Mouse (Mus musculus) erythroblast, embryonic 14.5 days (primary cell): Measurements from ENCODE around the gene Ccnl2. TPM values are rescaled to one million over a fixed set of nuclear protein-coding genes. Genes with fewer than 3 reads are reported as not detected.

ENCODE experiments used
- H3K27me3 ChIP-seq: 2 replicates; pipeline ENCODE4 v1.6.1; 2012; ENCODE audit warnings: inconsistent platforms; ENCODE audit not compliant: control insufficient read depth
- H3K36me3 ChIP-seq: 2 replicates; pipeline ENCODE4 v1.6.1; 2012; ENCODE audit warnings: mild to moderate bottlenecking, inconsistent platforms; ENCODE audit not compliant: control insufficient read depth
- H3K4me1 ChIP-seq: 2 replicates; pipeline ENCODE4 v1.6.1; 2012; ENCODE audit warnings: inconsistent platforms; ENCODE audit not compliant: control insufficient read depth
- H3K4me3 ChIP-seq: replicated peaks from 2 replicates; pipeline ENCODE3; 2012; ENCODE audit warnings: moderate library complexity, mild to moderate bottlenecking, inconsistent platforms
- H3K9me3 ChIP-seq: 2 replicates; pipeline ENCODE4 v1.6.1; 2012; ENCODE audit warnings: low read length, inconsistent platforms, mixed read lengths; ENCODE audit not compliant: control insufficient read depth
- GATA1 ChIP-seq: IDR thresholded peaks from 2 replicates; pipeline ENCODE4 v1.6.1; 2012; ENCODE audit warnings: low read length, inconsistent platforms, mixed read lengths
- TAL1 ChIP-seq: IDR thresholded peaks from 3 replicates; pipeline ENCODE4 v1.6.1; 2012; ENCODE audit warnings: low read length, inconsistent platforms, mixed read lengths
- polyA plus RNA-seq: library from polyadenylated mRNA; stranded (reverse); fragments of >175 nt; gene quantifications from 2 replicates; pipeline ENCODE4 v1.2.3, GENCODE M21; 2012

Ccnl2 gene
- polyA plus RNA-seq, 1 experiment, result 4.8 TPM

DNA sequence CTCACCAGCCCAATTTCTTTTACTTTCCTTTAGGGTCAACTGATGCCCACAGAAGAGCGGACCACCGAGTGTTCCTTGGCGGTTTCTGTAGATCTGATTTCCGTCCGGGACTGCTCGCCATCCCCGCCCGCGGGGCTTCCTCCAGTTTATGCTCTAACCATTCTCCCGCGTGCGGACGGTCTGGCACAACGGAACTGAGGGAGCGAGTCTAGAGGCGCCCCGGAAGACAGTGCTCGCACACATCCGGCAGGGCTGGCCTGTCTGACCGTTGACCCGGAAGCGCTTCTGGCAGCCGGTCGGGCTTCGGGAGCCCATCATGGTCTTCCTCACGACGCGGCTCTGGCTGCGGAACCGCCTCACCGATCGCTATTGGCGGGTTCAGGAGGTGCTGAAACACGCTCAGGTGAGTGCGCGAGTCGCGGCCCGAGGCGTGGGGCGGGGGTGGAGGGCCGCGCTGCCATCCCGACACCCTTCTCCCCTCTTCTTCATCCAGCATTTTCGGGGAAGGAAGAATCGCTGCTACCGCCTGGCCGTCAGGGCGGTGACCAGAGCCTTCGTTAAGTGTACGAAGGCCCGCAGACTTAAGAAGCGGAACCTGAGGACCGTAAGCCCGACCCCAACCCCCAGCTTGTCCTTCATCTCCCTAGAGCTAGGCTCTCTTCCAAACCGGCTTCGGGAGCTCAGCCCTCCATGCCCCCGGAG is 8.8 kb upstream of the Ccnl2 start:
- Histone ChIP-seq H3K4me1 (peaks cover 34% of the 10 kb centered on the region), H3K36me3 (peaks cover 40% of the 10 kb centered on the region), H3K27me3 (peaks cover 9% of the 10 kb centered on the region), H3K4me3 (peak overlapping the region; percentile 73), H3K9me3 (no peaks in the 10 kb centered on the region)
- TF ChIP-seq GATA1 (no peak), TAL1 (no peak)

DNA sequence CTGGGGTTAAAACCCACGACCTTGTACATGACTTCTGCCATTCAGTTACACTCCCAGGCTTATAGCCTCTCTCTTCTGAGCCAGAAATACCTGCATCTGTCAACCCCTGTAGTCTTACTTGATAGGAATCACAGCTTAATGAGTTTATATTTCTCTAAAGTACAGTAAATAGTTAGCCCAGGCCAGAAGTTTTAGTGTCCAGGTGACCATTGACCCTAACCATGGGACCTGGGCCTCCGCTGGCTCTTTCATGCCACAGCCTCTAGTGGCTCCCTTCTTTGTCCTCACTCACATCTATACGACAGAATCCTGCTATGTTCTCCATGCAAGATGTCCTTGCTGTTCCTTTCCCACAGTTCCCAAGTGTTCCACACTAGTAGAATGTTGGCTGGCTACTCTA is 4.4 kb upstream of the Ccnl2 start:
- no peaks in the 10 kb centered on the region for H3K9me3 ChIP-seq
- peaks cover 38% of the 10 kb centered on the region for H3K4me1 ChIP-seq
- TF ChIP-seq TAL1, result no peak
- TF ChIP-seq GATA1, result no peak
- H3K4me3 ChIP-seq, result no peak overlapping the region
- peaks cover 69% of the 10 kb centered on the region for H3K36me3 ChIP-seq
- no peaks in the 10 kb centered on the region for H3K27me3 ChIP-seq

DNA sequence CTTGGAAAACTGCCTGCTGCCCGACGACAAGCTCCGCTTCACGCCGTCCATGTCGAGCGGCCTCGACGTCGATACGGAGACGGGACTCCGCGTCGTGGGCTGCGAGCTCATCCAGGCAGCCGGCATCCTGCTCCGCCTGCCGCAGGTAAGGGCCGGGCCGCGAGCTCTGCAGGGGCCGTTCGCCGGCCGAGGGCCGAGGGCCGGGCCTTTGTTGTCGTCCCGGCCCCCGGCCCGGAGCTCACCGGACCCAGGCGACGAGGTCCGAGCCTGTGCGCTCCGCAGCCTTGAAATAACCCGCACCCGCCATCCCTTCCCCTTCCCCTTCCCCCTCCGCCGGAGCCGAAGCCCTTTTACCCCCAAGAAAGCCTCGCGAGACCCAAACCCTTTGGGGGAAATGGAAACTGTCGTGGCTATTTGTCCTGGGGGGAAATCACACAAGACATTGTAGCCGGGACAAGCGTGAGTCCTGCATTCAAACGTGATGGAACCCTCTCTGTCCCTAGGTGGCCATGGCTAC is 434 bp downstream of the Ccnl2 start:
- Histone ChIP-seq H3K4me1 (peaks cover 35% of the 10 kb centered on the region), H3K27me3 (no peaks in the 10 kb centered on the region), H3K36me3 (peaks cover 82% of the 10 kb centered on the region), H3K4me3 (peak overlapping the region; percentile 89), H3K9me3 (no peaks in the 10 kb centered on the region)
- no peak for TF ChIP-seq TAL1
- TF ChIP-seq GATA1, result no peak

DNA sequence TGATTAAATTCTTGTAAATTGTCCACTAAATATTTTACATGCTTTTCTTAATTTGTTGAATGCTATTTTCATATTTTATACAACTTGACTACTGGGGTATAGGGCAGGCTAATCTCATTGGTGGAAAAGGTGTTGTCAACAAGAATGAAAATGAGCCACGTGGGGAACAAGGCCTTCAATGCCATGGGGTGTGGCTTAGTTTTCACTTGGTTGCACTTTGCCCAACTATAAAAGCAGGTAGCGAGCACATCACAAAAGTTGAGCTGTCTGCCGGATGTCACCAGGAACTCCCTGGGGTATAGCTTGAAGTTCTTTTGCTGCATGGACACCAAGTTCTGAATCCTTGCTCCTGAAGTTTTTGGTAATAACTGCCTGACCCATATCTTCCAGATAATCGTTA is 5.2 kb downstream of the Ccnl2 start:
- no peaks in the 10 kb centered on the region for H3K9me3 ChIP-seq
- H3K36me3 ChIP-seq, result peaks cover 94% of the 10 kb centered on the region

DNA sequence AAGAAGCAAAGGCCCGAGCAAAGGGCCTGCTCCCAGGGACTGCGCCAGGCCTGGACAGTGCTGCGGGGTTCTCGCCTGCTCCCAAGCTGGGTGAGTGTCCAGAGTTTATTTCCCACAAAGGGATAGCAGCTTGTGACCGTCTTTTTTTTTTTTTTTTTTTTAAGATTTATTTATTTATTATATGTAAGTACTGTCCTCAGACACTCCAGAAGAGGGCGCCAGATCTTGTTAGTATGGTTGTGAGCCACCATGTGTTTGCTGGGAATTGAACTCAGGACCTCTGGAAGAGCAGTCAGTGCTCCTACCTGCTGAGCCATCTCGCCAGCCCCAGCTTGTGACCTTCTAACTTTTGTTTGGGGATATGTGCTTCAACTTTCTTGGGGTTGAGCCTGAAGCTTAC is 8.7 kb downstream of the Ccnl2 start:
- TF ChIP-seq GATA1 (no peak), TAL1 (no peak)
- Histone ChIP-seq H3K27me3 (no peaks in the 10 kb centered on the region), H3K4me1 (peaks cover 7% of the 10 kb centered on the region), H3K9me3 (no peaks in the 10 kb centered on the region), H3K4me3 (no peak overlapping the region), H3K36me3 (peaks cover 99% of the 10 kb centered on the region)

More for the DNA sequence above, 5.2 kb downstream of the Ccnl2 start:
- peaks cover 25% of the 10 kb centered on the region for H3K4me1 ChIP-seq
- no peak overlapping the region for H3K4me3 ChIP-seq
- no peak for TF ChIP-seq TAL1
- TF ChIP-seq GATA1, result no peak
- no peaks in the 10 kb centered on the region for H3K27me3 ChIP-seq

DNA sequence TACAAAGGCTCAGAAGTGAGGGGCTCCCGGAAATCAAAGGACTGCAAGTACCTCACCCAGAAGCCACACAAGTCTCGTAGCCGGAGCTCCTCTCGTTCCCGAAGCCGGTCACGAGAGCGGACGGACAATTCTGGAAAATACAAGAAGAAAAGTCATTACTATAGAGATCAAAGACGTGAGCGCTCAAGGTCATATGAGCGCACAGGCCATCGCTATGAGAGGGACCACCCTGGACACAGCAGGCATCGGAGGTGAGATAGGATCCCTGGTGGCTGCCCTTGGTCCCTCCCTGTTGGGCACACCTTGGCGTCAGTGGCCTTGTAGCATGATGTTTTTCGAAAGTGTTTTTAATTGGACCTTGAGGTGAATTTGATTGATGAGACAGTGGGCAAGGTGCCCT is 11.2 kb downstream of the Ccnl2 start:
- TF ChIP-seq TAL1, result no peak
- TF ChIP-seq GATA1, result no peak
- peaks cover 98% of the 10 kb centered on the region for H3K36me3 ChIP-seq

DNA sequence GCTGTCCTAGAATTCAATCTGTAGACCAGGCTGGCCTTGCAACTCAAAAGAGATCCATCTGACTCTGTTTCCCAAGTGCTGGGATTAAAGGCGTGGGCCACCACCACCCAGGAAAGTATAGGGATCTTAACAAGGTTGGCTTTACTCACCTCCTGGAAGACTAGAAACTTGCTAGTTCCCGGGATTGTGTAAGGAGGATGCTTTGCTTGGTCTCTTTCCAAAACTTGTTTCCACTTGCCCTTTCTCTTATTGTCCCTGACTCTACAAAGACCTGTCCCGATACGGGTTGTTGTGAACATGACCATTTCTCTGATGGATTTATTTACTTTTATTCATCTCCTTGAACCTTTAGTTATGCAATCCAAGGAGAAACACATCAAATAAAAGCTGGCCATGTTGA is 17.6 kb downstream of the Ccnl2 start:
- Histone ChIP-seq H3K4me3 (no peak overlapping the region), H3K4me1 (peaks cover 37% of the 10 kb centered on the region)

More for the DNA sequence above, 11.2 kb downstream of the Ccnl2 start:
- Histone ChIP-seq H3K4me3 (no peak overlapping the region), H3K4me1 (peaks cover 7% of the 10 kb centered on the region), H3K27me3 (no peaks in the 10 kb centered on the region), H3K9me3 (no peaks in the 10 kb centered on the region)

DNA sequence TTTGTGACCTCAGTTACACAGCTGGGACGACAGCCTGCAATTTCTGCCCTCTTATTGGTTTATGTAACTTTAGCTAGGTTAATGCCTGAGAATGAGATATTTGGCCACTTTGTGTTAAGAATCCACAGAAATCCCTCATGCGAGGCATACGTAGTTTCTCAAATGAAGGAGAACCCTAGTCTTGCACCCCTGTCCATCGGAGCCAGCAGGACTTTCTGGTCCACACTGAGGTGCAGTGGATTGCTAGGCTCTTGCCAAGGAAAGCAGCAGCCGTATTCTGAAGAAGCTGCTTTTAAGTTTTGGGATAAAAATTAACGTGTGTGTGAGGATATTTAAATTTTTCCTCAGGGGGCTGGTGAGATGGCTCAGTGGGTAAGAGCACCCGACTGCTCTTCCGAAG is 18.3 kb downstream of the Ccnl2 start:
- no peak for TF ChIP-seq TAL1
- no peak for TF ChIP-seq GATA1

More for the DNA sequence above, 17.6 kb downstream of the Ccnl2 start:
- no peaks in the 10 kb centered on the region for H3K27me3 ChIP-seq
- peaks cover 66% of the 10 kb centered on the region for H3K36me3 ChIP-seq
- H3K9me3 ChIP-seq, result no peaks in the 10 kb centered on the region
- TF ChIP-seq GATA1 (no peak), TAL1 (no peak)

DNA sequence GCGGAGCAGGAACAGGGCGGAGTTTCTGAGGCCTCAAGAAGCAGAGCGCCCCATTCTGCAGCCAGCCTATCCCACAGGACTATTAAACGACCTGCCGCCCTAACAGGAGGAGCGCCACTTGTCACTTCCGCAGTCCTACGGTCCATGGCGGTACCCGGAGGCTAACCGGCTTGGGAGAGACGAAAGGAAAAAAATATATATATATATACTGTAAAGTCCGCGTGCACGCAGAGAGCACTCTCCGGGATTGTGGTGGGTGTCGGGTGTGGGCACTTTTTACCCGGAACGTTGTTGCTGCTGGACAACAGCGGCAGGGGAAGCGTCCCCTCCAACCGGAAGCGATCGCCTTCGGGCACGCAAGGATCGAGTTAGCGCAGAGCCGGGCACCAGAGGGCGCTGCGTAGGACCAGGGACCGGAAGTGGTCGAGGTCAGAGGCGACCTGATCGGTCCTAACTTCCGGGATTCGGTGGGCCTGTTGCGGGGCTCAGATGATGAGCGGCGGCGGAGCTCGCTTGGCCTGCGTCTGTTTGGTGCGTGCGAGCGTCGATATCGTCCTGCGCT is 19.0 kb downstream of the Ccnl2 start, which contains the start of gene Aurkaip1:
Gene Aurkaip1, plus strand, starts transcription at position 68 of the 562 bp plus-strand sequence.
- Histone ChIP-seq H3K27me3 (no peaks in the 10 kb centered on the region), H3K9me3 (no peaks in the 10 kb centered on the region), H3K4me3 (peak within 1 kb of the TSS; percentile 65), H3K36me3 (peaks cover 51% of the 10 kb centered on the region), H3K4me1 (peaks cover 37% of the 10 kb centered on the region)
- TF ChIP-seq GATA1 (no peak), TAL1 (no peak)

More for the DNA sequence above, 18.3 kb downstream of the Ccnl2 start:
- peaks cover 58% of the 10 kb centered on the region for H3K36me3 ChIP-seq
- peaks cover 37% of the 10 kb centered on the region for H3K4me1 ChIP-seq
- peak overlapping the region; percentile 65 for H3K4me3 ChIP-seq
- no peaks in the 10 kb centered on the region for H3K9me3 ChIP-seq
- no peaks in the 10 kb centered on the region for H3K27me3 ChIP-seq
